Mouse (Mus musculus) lung, postnatal 0 days (tissue): ENCODE results near the gene Xntrpc. TPM values are rescaled to one million over a fixed set of nuclear protein-coding genes. Genes with fewer than 3 reads are reported as not detected.
A peak's percentile ranks its signal among the peaks of the same experiment; 100 is the strongest.

Experiments used
- ATAC-seq: fragments of 200-750 bp; cut with Nextera tagmentation; 2 replicates; pipeline ENCODE4 v1.8.0; 2017; ENCODE audit warnings: moderate library complexity
- DNase-seq: peaks from one replicate; pipeline ENCODE4 v3.0.0-alpha.2; 2016; ENCODE audit warnings: low spot score
- H3K27ac ChIP-seq: fragments of 300-500 bp; sonication (generic); 2 replicates; pipeline ENCODE4 v1.5.1; 2014; ENCODE audit warnings: antibody characterized with exemption, mild to moderate bottlenecking, low read length, mixed read lengths
- H3K27me3 ChIP-seq: fragments of 300-500 bp; sonication (generic); replicated peaks from 2 replicates; pipeline ENCODE4 v1.6.1; 2014; ENCODE audit warnings: low read length, mixed read lengths; ENCODE audit not compliant: insufficient read depth
- H3K36me3 ChIP-seq: fragments of 300-500 bp; sonication (generic); 2 replicates; pipeline ENCODE4 v1.6.1; 2014; ENCODE audit warnings: low read length, mixed read lengths; ENCODE audit not compliant: insufficient read depth
- H3K4me1 ChIP-seq: fragments of 300-500 bp; sonication (generic); 2 replicates; pipeline ENCODE4 v1.6.1; 2014; ENCODE audit warnings: antibody characterized with exemption, low read depth, low read length, mixed read lengths; ENCODE audit not compliant: insufficient read depth
- H3K4me2 ChIP-seq: fragments of 300-500 bp; sonication (generic); replicated peaks from 2 replicates; pipeline ENCODE4 v1.6.1; 2014; ENCODE audit warnings: low read depth, mild to moderate bottlenecking, low read length, moderate library complexity, mixed read lengths
- H3K4me3 ChIP-seq: fragments of 300-500 bp; sonication (generic); 2 replicates; pipeline ENCODE4 v1.5.1; 2014; ENCODE audit warnings: low read depth, low read length
- H3K9ac ChIP-seq: fragments of 300-500 bp; sonication (generic); replicated peaks from 2 replicates; pipeline ENCODE4 v1.6.1; 2014; ENCODE audit warnings: low read depth, mild to moderate bottlenecking
- H3K9me3 ChIP-seq: fragments of 300-500 bp; sonication (generic); 2 replicates; pipeline ENCODE4 v1.6.1; 2016; ENCODE audit warnings: low read length, mixed read lengths
- CTCF ChIP-seq: IDR thresholded peaks from 2 replicates; pipeline ENCODE4 v1.5.1; 2016; ENCODE audit warnings: antibody characterized with exemption, mild to moderate bottlenecking
- EP300 ChIP-seq: IDR thresholded peaks from 2 replicates; pipeline ENCODE4 v1.6.1; 2016; ENCODE audit warnings: antibody characterized with exemption, mild to moderate bottlenecking, control low read depth
- WGBS: fragments of 180-500 bp; shearing (Covaris S2); extraction: QIAGEN DNeasy Blood & Tissue Kit; methylation state at CpG from one replicate; pipeline ENCODE4 v1.1.7; 2014; 5-methylcytosine and 5-hydroxymethylcytosine counted together
- polyA plus RNA-seq: library from polyadenylated mRNA; unstranded; fragments of >200 nt; fragmentation: Nextera tagmentation; extraction: Ambion mirVana; gene quantifications from 2 replicates; pipeline ENCODE4 v1.2.1, GENCODE M21; 2015

Xntrpc gene
- polyA plus RNA-seq, 1 experiment from 2014 or later: 0.29 TPM

DNA sequence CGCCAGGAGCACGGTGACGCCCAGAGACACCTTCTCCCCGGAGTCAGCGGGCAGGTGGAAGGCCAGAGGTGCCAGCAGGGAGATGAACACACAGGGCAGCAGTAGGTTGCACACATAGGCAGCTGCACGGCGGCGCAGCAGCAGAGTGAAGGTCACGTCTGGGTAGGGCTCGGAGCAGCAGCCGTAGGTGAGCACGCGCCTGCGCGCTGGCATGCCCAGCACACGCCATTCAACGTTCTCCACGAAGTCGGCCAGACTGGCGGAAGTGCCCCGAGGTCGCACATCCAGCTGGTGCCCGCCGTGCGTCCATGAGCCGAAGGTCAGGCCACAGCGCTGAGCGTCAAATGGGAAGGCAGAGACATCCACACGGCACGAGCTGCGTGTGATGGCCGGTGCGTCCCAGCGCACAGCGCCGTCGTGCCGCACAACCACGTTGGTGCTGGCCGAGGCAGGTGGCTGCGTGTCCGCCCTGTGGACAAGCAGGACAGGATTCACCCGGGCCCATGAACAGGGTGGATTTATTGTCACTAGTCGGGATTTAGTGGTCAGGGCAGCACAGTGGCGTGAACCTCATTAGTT is 47.7 kb downstream of the Xntrpc start:
- DNase-seq (no peak), ATAC-seq (no peak)
- Histone ChIP-seq H3K9me3 (no peaks in the 10 kb centered on the region), H3K4me3 (no peak overlapping the region), H3K36me3 (no peaks in the 10 kb centered on the region), H3K4me1 (no peaks in the 10 kb centered on the region), H3K4me2 (no peak overlapping the region), H3K9ac (no peak overlapping the region), H3K27me3 (no peaks in the 10 kb centered on the region), H3K27ac (no peak overlapping the region)
- 75% methylated on average over 45 of the region's 45 CpGs for WGBS
- TF ChIP-seq CTCF: no peak
- TF ChIP-seq EP300: no peak

DNA sequence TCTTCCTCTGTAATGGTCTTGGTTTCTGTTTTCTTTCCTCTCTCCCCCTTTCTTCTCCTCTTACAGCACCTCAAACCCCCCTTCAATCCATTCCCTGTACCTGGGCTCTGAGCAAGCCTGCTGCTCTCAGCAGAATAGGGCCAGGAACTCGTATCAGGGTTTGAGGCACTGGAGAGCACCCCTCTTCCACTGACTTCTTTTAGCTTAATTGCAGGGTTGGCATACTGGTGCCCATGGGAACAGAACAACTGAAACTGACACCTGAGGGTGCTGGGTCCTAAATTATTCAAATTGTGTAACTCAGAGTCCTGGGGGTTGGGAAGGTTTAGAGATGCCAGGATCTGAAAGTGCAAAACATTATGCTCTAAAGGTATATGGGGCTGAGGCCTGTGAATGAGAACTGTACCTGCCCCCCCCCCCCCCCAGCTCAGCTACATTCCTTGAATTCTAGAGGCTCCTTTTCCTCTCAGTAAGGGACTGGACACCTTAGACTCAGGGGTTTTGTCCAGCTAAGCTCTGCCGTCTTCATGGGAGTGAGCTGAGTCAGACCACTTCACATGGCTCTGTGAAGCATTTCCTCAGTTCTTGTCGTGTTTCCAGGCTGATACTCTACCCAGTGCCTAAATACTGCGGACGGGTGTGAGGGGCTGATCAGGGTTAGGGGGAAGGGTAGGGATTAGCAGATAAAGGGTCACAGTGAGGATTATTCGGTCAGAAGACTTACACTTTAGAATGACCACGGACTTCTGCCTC is 51.2 kb downstream of the Xntrpc start, which contains the start of gene Chrna10:
Gene Chrna10 (minus strand): TSS at position 250 of the 753 bp plus-strand sequence.
- no peak within 1 kb of the TSS for H3K4me3 ChIP-seq
- no peaks in the 10 kb centered on the region for H3K9me3 ChIP-seq
- H3K27ac ChIP-seq: no peak within 1 kb of the TSS
- ATAC-seq (peak; percentile 87), DNase-seq (peak; percentile 52)
- H3K9ac ChIP-seq: no peak within 1 kb of the TSS
- no peak within 1 kb of the TSS for H3K4me2 ChIP-seq
- H3K4me1 ChIP-seq: no peaks in the 10 kb centered on the region
- WGBS: 29% methylated on average over 7 of the region's 7 CpGs
- no peak for TF ChIP-seq CTCF
- TF ChIP-seq EP300: no peak
- H3K36me3 ChIP-seq: peaks cover 25% of the 10 kb centered on the region
- H3K27me3 ChIP-seq: no peaks in the 10 kb centered on the region

DNA sequence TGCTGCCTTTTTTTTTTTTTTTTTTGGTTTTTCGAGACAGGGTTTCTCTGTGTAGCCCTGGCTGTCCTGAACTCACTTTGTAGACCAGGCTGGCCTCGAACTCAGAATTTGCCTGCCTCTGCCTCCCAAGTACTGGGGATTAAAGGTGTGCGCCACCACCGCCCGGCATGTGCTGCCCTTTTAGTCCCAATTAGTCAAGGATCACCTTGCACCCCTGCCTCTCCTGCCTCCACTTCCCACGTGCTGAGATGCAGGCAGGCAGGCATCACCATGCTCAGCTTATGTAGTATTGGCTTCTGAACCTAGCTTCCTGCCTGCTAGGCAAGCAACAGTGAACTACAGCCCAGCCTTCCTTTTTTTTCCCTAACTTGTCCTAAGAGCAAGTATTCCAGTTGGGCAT is 51.9 kb downstream of the Xntrpc start:
- WGBS: 70% methylated on average over 6 of the region's 6 CpGs
- H3K9ac ChIP-seq: no peak overlapping the region
- TF ChIP-seq CTCF (no peak), EP300 (no peak)
- H3K36me3 ChIP-seq: peaks cover 31% of the 10 kb centered on the region
- no peaks in the 10 kb centered on the region for H3K9me3 ChIP-seq
- no peak overlapping the region for H3K27ac ChIP-seq
- H3K4me2 ChIP-seq: no peak overlapping the region
- no peak for ATAC-seq
- no peaks in the 10 kb centered on the region for H3K27me3 ChIP-seq
- DNase-seq: no peak
- H3K4me1 ChIP-seq: no peaks in the 10 kb centered on the region
- no peak overlapping the region for H3K4me3 ChIP-seq

DNA sequence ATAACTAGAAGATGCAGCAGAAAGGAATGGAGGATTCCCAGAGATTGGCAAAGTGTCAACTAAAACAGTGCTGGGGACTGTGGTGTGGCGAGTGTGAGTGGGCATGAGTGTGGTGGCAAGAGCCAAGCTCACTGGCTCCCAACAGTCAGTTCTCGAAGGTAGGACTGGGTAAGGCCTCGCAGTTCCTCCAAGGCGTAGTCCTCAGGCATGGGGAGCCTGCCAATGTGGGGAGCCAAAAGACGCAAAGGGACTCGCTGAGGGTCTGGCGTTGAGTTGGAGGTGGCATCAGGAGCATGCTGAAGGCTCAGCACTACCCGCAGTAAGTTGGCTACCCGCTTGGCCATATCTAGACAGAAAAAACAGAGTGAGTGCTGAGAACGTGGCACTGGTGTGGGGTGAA is 54.8 kb downstream of the Xntrpc start:
- WGBS: 91% methylated on average over 10 of the region's 10 CpGs
- no peak for DNase-seq
- no peak for TF ChIP-seq CTCF
- TF ChIP-seq EP300: no peak
- Histone ChIP-seq H3K36me3 (peaks cover 59% of the 10 kb centered on the region), H3K4me2 (no peak overlapping the region), H3K4me3 (no peak overlapping the region), H3K27ac (no peak overlapping the region), H3K9me3 (no peaks in the 10 kb centered on the region), H3K27me3 (no peaks in the 10 kb centered on the region), H3K4me1 (no peaks in the 10 kb centered on the region), H3K9ac (no peak overlapping the region)
- no peak for ATAC-seq

DNA sequence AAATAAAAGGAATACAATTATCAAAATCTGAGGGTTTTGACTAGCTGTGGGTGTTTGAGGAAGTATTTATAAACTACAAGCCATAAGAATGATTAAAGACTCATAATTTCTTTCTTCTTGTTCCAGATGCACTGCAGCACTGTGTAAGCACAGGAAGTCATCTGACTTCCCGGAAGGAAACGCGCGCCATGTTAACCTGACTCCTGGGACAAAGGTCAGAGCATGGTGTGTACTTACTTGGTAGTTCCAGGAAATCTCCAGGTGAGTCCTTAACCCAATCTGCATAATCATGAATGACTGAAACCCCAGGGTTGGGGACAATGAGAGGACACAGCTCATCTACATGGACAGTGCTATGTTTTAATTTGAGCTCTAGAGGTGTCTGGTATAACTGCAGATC is 66.9 kb downstream of the Xntrpc start:
- Histone ChIP-seq H3K36me3 (peaks cover 48% of the 10 kb centered on the region), H3K4me2 (no peak overlapping the region), H3K9me3 (no peaks in the 10 kb centered on the region), H3K4me3 (no peak overlapping the region), H3K9ac (no peak overlapping the region), H3K27me3 (no peaks in the 10 kb centered on the region), H3K27ac (no peak overlapping the region), H3K4me1 (no peaks in the 10 kb centered on the region)
- no peak for TF ChIP-seq CTCF
- peak; percentile 74 for TF ChIP-seq EP300
- WGBS: 47% methylated on average over 4 of the region's 4 CpGs
- DNase-seq (peak; percentile 14), ATAC-seq (peak; percentile 55)

DNA sequence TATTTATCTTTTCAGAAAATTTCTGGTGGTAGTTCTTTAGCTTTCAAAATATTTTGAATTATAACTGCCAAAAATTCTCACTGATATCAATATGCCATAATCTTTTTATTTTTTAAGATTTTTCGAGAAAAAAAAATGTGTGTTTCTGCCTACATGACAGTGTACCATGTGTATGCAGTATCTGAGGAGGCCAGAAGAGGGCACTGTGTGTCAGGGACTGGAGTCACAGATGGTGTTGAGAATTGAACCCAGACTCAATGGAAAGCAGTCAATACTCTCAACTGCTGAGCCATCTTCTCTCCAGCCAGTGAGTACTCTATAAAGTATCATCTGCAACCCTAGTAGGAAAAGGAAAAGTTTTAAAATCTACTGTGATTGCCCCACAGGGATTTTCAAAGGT is 72.0 kb downstream of the Xntrpc start:
- TF ChIP-seq CTCF (peak; percentile 67), EP300 (no peak)
- peak; percentile 38 for DNase-seq
- Histone ChIP-seq H3K9me3 (no peaks in the 10 kb centered on the region), H3K4me2 (no peak overlapping the region), H3K36me3 (peaks cover 43% of the 10 kb centered on the region), H3K4me1 (no peaks in the 10 kb centered on the region), H3K9ac (no peak overlapping the region), H3K4me3 (no peak overlapping the region), H3K27me3 (no peaks in the 10 kb centered on the region), H3K27ac (no peak overlapping the region)
- ATAC-seq: no peak
- 82% methylated on average over 1 of the region's 1 CpGs for WGBS
